Mouse (Mus musculus) liver, embryonic 14.5 days (tissue): Measurements from ENCODE around the gene Nolc1. TPM values are rescaled to one million over a fixed set of nuclear protein-coding genes. Genes with fewer than 3 reads are reported as not detected.

Experiments used
- ATAC-seq: fragments of 200-750 bp; cut with Nextera tagmentation; 2 replicates; pipeline ENCODE4 v1.8.0; 2017; ENCODE audit warnings: moderate number of reproducible peaks, mild to moderate bottlenecking, moderate library complexity; ENCODE audit not compliant: insufficient read depth
- DNase-seq, 3 experiments: peaks; one replicate each; pipeline ENCODE4 v3.0.0-alpha.2; 2012 to 2013; ENCODE audit warnings: low read depth in 3 of 3, low spot score in 3 of 3
- H3K27ac ChIP-seq: fragments of 300-500 bp; sonication (generic); 2 replicates; pipeline ENCODE4 v1.5.1; 2014; ENCODE audit warnings: moderate library complexity, mild to moderate bottlenecking, control low read depth, inconsistent platforms
- H3K27me3 ChIP-seq: fragments of 300-500 bp; sonication (generic); 2 replicates; pipeline ENCODE4 v1.6.1; 2014; ENCODE audit warnings: mild to moderate bottlenecking, low read length, moderate library complexity; ENCODE audit not compliant: control insufficient read depth, insufficient read depth
- H3K36me3 ChIP-seq: fragments of 300-500 bp; sonication (generic); replicated peaks from 2 replicates; pipeline ENCODE4 v1.6.1; 2014; ENCODE audit warnings: low read depth; ENCODE audit not compliant: control insufficient read depth, insufficient read depth
- H3K4me1 ChIP-seq, 2 experiments: fragments of 200-500 bp in 1 of 2; fragments of 300-500 bp in 1 of 2; sonication (generic) in 1 of 2; replicated peaks; 2 replicates each; pipeline ENCODE4 v1.6.1; 2012 to 2014; ENCODE audit warnings: antibody characterized with exemption in 1 of 2, inconsistent platforms in 1 of 2, low read length in 1 of 2; ENCODE audit not compliant: control insufficient read depth in 2 of 2, insufficient read depth in 2 of 2
- H3K4me2 ChIP-seq: fragments of 300-500 bp; sonication (generic); 2 replicates; pipeline ENCODE4 v1.6.1; 2014; ENCODE audit warnings: low read depth, mild to moderate bottlenecking, control low read depth, moderate library complexity
- H3K4me3 ChIP-seq, 2 experiments: fragments of 200-500 bp in 1 of 2; fragments of 300-500 bp in 1 of 2; sonication (generic) in 1 of 2; 2 replicates each; pipeline ENCODE4 v1.5.1; 2012 to 2014; ENCODE audit warnings: low read depth in 2 of 2, low read length in 2 of 2, mild to moderate bottlenecking in 2 of 2, control low read depth in 1 of 2, inconsistent platforms in 1 of 2, moderate library complexity in 1 of 2; ENCODE audit not compliant: insufficient read depth in 1 of 2
- H3K9ac ChIP-seq: fragments of 300-500 bp; sonication (generic); replicated peaks from 2 replicates; pipeline ENCODE4 v1.6.1; 2014; ENCODE audit warnings: mild to moderate bottlenecking, control low read depth, moderate library complexity
- H3K9me3 ChIP-seq: fragments of 300-500 bp; sonication (generic); 2 replicates; pipeline ENCODE4 v1.6.1; 2016; ENCODE audit warnings: low read length, mixed read lengths; ENCODE audit not compliant: control insufficient read depth
- CTCF ChIP-seq: IDR thresholded peaks from 2 replicates; pipeline ENCODE4 v1.5.1; 2016; ENCODE audit warnings: antibody characterized with exemption, low read depth, control low read depth
- EP300 ChIP-seq: IDR thresholded peaks from 2 replicates; pipeline ENCODE4 v1.6.1; 2016; ENCODE audit warnings: antibody characterized with exemption, low read depth
- WGBS: fragments of 180-500 bp; shearing (Covaris S2); extraction: QIAGEN DNeasy Blood & Tissue Kit; methylation state at CpG from one replicate; pipeline ENCODE4 v1.1.7; 2014; ENCODE audit not compliant: insufficient replicate concordance; 5-methylcytosine and 5-hydroxymethylcytosine counted together
- polyA plus RNA-seq, 2 experiments: library from polyadenylated mRNA; depleted of rRNA in 1 of 2; stranded (reverse) in 1 of 2; unstranded in 1 of 2; fragments of >200 nt; fragmentation: Nextera tagmentation in 1 of 2; extraction: Ambion mirVana in 1 of 2; gene quantifications; 2 replicates each; pipeline versions ENCODE4 v1.2.1 to v1.2.3; 2012 to 2014

Nolc1 gene
- polyA plus RNA-seq, 2 experiments: 55.0 to 63.9 TPM

DNA sequence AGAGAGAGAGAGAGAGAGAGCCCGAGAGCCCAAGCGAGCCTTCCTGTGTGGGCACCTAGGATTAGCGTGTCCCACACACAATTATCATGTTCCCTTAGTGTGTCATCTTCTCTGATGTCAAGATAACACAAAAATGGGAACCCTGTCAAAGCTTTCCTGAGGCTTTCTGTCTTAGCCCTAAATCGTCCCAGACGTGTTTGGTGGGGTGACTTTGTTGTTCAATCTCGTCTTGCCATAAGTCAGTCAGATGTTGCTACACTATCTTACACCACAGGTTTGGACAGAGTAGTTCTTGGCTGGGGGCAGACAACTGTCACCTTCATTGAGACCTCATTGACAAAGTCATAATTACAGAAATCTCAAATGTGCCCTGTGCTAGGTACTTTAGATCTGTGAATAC, 56.9 kb downstream of the Nolc1 start:
- H3K9ac ChIP-seq: no peak overlapping the region
- H3K27me3 ChIP-seq: peaks cover 72% of the 10 kb centered on the region
- ATAC-seq (no peak), DNase-seq (no peak)
- no peak overlapping the region for H3K4me3 ChIP-seq
- H3K4me2 ChIP-seq: no peak overlapping the region
- peaks cover 4 to 8% of the 10 kb centered on the region in 2 experiments for H3K4me1 ChIP-seq
- H3K9me3 ChIP-seq: no peaks in the 10 kb centered on the region
- no peak for TF ChIP-seq EP300
- TF ChIP-seq CTCF: no peak
- H3K36me3 ChIP-seq: no peaks in the 10 kb centered on the region
- 20% methylated on average over 6 of the region's 6 CpGs for WGBS
- H3K27ac ChIP-seq: no peak overlapping the region

Other genes with a start within 250 kb of the Nolc1 start
- 2.0 and 2.2 TPM in 2 replicates for gene Armh3, start 77.4 kb upstream of the Nolc1 start, polyA plus RNA-seq (2012; rRNA removed)
- gene Armh3, start 77.4 kb upstream of the Nolc1 start, polyA plus RNA-seq (2014; fragmentation: Nextera tagmentation; extraction: Ambion mirVana): 2.6 and 2.8 TPM in 2 replicates
- gene Hps6, start 72.4 kb upstream of the Nolc1 start, polyA plus RNA-seq (2012; rRNA removed): 0.96 and 1.2 TPM in 2 replicates
- gene Hps6, start 72.4 kb upstream of the Nolc1 start, polyA plus RNA-seq (2014; fragmentation: Nextera tagmentation; extraction: Ambion mirVana): 1.3 and 1.4 TPM in 2 replicates
- gene Pprc1, start 31.0 kb upstream of the Nolc1 start, polyA plus RNA-seq (2012; rRNA removed): 17.5 and 19.4 TPM in 2 replicates
- 25.0 and 28.0 TPM in 2 replicates for gene Pprc1, start 31.0 kb upstream of the Nolc1 start, polyA plus RNA-seq (2014; fragmentation: Nextera tagmentation; extraction: Ambion mirVana)
- 129 and 132 TPM in 2 replicates for gene Ldb1, start 30.6 kb upstream of the Nolc1 start, polyA plus RNA-seq (2012; rRNA removed)
- 22.8 and 29.0 TPM in 2 replicates for gene Ldb1, start 30.6 kb upstream of the Nolc1 start, polyA plus RNA-seq (2014; fragmentation: Nextera tagmentation; extraction: Ambion mirVana)
- 0.02 TPM in 1 of 2 replicates, not detected in the other for gene Elovl3, start 56.0 kb downstream of the Nolc1 start, polyA plus RNA-seq (2012; rRNA removed)
- not detected in 2 replicates for gene Elovl3, start 56.0 kb downstream of the Nolc1 start, polyA plus RNA-seq (2014; fragmentation: Nextera tagmentation; extraction: Ambion mirVana)
- gene Pitx3, start 72.5 kb downstream of the Nolc1 start, polyA plus RNA-seq (2012; rRNA removed): not detected in 2 replicates
- not detected in 2 replicates for gene Pitx3, start 72.5 kb downstream of the Nolc1 start, polyA plus RNA-seq (2014; fragmentation: Nextera tagmentation; extraction: Ambion mirVana)
- 14.6 and 17.4 TPM in 2 replicates for gene Gbf1, start 76.6 kb downstream of the Nolc1 start, polyA plus RNA-seq (2012; rRNA removed)
- gene Gbf1, start 76.6 kb downstream of the Nolc1 start, polyA plus RNA-seq (2014; fragmentation: Nextera tagmentation; extraction: Ambion mirVana): 11.2 and 14.0 TPM in 2 replicates
- gene Nfkb2, start 228.5 kb downstream of the Nolc1 start, polyA plus RNA-seq (2012; rRNA removed): 4.0 and 4.5 TPM in 2 replicates
- gene Nfkb2, start 228.5 kb downstream of the Nolc1 start, polyA plus RNA-seq (2014; fragmentation: Nextera tagmentation; extraction: Ambion mirVana): 2.6 and 3.9 TPM in 2 replicates